Mouse (Mus musculus): ENCODE data around the gene Olfr510.
"Not testable (repeated sequence)": the region's sequence is repeated elsewhere in the genome, so short reads cannot be mapped to it uniquely, and the experiment has no call there.

The Olfr510 gene

DNA sequence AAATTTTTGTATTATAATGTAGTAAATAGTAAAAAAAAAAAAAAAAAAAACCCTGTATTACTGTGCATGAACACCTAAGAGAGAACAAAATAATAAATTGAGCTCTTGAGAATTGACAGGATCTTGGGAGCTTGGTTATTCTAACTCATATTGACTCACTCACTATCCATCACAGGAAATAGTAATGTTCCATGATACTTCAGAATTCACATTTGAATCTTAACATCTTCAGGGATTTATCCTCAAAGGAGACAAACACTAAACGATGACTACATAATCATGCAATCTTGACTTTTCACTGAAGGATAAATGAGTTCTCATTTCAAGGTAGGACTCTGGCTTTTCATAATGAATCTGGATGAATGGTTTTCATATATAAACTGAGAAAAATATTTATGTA lies at the start of gene Olfr510:
Gene Olfr510, plus strand, starts transcription at position 301 of the 400 bp plus-strand sequence.
- DNase-seq (ENCODE audit: low spot score in 2 of 2): no peak

DNA sequence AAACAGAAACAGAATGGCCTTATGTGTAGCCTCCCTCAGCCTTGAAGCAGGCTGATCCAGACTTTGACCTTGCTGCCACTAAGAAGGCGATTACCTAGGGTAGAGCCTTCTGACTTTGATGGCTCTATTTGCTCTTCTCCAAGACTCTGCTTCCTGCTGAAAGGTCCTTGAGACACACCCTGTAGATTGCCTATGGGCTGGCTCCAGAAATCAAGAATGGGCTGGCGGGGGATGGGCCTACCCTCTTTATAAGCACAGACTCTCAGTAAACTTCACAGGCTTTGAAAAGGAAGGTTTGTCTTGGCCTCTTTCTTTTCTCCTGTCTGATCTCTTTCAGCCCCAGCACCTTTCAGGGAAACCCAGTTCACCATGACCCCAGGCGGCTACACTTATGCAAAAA lies 49.4 kb upstream of the Olfr510 start:
- DNase-seq (ENCODE audit: low spot score in 2 of 2): not testable (repeated sequence)

DNA sequence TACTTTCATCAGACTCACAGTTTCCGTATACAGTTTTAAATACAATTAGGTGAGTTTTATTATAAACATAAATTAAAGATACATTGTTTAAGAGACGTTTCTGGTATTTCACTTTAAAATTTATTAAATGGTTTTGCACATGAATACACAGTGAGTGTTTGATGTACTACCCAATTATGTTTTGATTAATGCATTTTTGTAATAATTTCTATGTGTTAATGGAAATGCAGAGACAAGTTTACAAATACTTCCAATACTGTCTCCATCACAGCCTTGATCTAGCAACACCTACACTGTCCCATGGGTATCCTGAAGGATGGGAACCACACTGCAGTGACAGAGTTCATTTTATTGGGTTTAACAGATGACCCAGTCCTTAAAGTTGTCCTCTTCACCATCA lies 44.7 kb upstream of the Olfr510 start, which contains the start of gene Olfr507:
Gene Olfr507, plus strand, starts transcription at position 301 of the 400 bp plus-strand sequence.
- no peak for DNase-seq (ENCODE audit: low spot score in 2 of 2)

- no peak for DNase-seq (ENCODE audit: low spot score in 2 of 2)
Measured at GRCm38 (mm10) chr7:108629694-108630093, 36.5 kb upstream of the Olfr510 start, which contains the start of gene Olfr508. Gene Olfr508 (plus strand): TSS chr7:108629994.

DNA sequence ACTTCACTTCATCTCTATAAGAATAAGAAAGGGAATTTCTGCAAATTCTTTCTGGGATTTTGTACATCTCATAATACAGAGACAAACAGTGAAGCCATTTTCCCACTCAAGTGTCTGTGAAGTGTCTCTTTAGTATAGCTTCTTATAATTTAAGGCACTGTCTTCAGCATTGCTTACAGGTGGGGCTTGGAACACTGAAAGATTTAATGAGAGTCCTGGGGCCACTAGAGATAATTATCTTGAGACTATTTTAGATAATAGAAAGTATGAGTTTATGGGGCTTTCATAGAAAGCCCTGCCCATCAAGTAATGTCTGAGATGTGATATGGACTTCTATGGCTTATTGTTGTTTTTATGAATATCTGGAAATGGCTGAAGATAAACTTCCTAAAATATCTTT lies 14.4 kb upstream of the Olfr510 start, which contains the start of gene Olfr509:
Gene Olfr509, minus strand, starts transcription at position 101 of the 400 bp plus-strand sequence.
- no peak for DNase-seq (ENCODE audit: low spot score in 2 of 2)

GRCm38 (mm10) chr7:108662419-108662818 lies 3.8 kb upstream of the Olfr510 start:
- DNase-seq (ENCODE audit: low spot score in 2 of 2): no peak

GRCm38 (mm10) chr7:108671058-108671457 lies 4.8 kb downstream of the Olfr510 start:
- no peak for DNase-seq (ENCODE audit: low spot score in 2 of 2)

GRCm38 (mm10) chr7:108678886-108679285 lies 12.7 kb downstream of the Olfr510 start:
- no peak for DNase-seq (ENCODE audit: low spot score in 2 of 2)

DNA sequence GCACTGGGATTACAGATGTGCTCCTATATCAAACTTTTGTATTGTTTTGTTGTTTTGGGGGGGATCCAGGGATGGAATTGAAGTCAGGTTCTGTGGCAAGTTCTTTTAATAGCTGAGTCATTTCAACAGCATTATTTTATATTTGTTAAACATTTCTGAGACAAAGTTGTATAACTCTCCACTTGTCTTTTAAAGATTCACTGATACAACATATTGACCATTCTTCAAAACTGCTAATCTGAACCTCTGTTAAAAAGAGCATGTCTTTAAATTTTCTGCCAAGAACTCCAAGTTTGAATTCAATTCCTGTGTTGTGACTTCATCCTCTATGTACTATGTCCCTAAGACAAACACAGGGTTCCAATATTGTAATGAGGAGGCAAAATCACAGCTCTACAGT lies 46.8 kb downstream of the Olfr510 start, which contains the start of gene Olfr512:
Gene Olfr512, plus strand, starts transcription at position 301 of the 400 bp plus-strand sequence.
- DNase-seq (ENCODE audit: low spot score in 2 of 2): no peak
